Mouse (Mus musculus): ENCODE measurements at regions not wholly inside any gene's neighbourhood (a gene's known extent, or its start where the extent isn't known, plus 50 kb on each side); places are given as distances from the start of the nearest gene placed in this dataset.

DNA sequence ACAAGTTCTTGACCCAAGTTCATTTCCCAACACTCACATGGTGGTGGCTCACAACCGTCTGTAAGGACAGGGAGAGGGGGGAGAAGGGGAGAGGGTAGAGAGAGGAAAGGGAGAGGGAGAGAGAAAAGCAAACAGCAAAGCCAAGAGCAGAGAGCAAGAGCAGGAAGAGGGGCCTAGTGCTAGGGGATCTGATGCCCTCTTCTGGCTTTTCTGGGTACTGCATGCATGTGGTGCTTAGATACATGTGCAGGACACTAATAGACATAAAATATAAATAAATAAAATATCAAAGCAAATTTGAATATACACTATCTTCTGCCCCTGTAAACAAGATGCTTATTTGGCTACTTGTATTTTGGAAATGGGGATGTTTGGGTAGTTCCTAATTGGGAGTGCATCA, 91.2 kb downstream of the Rnf138rt1 start:
- DNase-seq, result peak; percentile 48 to 69
